Mouse (Mus musculus) forebrain, embryonic 16.5 days (tissue): ENCODE results near the gene Cldn34b1. TPM values are rescaled to one million over a fixed set of nuclear protein-coding genes. Genes with fewer than 3 reads are reported as not detected.
"Not testable (repeated sequence)": the region's sequence is repeated elsewhere in the genome, so short reads cannot be mapped to it uniquely, and the experiment has no call there.

Experiments used
- ATAC-seq: fragments of 200-750 bp; cut with Nextera tagmentation; 2 replicates; pipeline ENCODE4 v1.8.0; 2017; ENCODE audit warnings: mild to moderate bottlenecking, moderate library complexity
- H3K27ac ChIP-seq: fragments of 300-500 bp; sonication (generic); 2 replicates; pipeline ENCODE4 v1.5.1; 2014; ENCODE audit warnings: low read length, control low read depth
- H3K27me3 ChIP-seq: fragments of 300-500 bp; sonication (generic); replicated peaks from 2 replicates; pipeline ENCODE4 v1.6.1; 2014; ENCODE audit warnings: low read length; ENCODE audit not compliant: control insufficient read depth, insufficient read depth
- H3K36me3 ChIP-seq: fragments of 300-500 bp; sonication (generic); 2 replicates; pipeline ENCODE4 v1.6.1; 2014; ENCODE audit not compliant: control insufficient read depth, insufficient read depth
- H3K4me1 ChIP-seq: fragments of 300-500 bp; sonication (generic); replicated peaks from 2 replicates; pipeline ENCODE4 v1.6.1; 2014; ENCODE audit warnings: low read length; ENCODE audit not compliant: control insufficient read depth, insufficient read depth
- H3K4me2 ChIP-seq: fragments of 300-500 bp; sonication (generic); 2 replicates; pipeline ENCODE4 v1.6.1; 2014; ENCODE audit warnings: mild to moderate bottlenecking, low read length, control low read depth
- H3K4me3 ChIP-seq: fragments of 300-500 bp; sonication (generic); replicated peaks from 2 replicates; pipeline ENCODE4 v1.5.1; 2014; ENCODE audit warnings: mild to moderate bottlenecking, low read length, control low read depth
- H3K9ac ChIP-seq: fragments of 300-500 bp; sonication (generic); replicated peaks from 2 replicates; pipeline ENCODE4 v1.6.1; 2014; ENCODE audit warnings: low read depth, low read length, control low read depth
- H3K9me3 ChIP-seq: fragments of 300-500 bp; sonication (generic); 2 replicates; pipeline ENCODE4 v1.6.1; 2016; ENCODE audit warnings: low read length; ENCODE audit not compliant: control insufficient read depth
- WGBS: fragments of 180-500 bp; shearing (Covaris S2); extraction: QIAGEN DNeasy Blood & Tissue Kit; methylation state at CpG from one replicate; pipeline ENCODE4 v1.1.7; 2014; 5-methylcytosine and 5-hydroxymethylcytosine counted together
- polyA plus RNA-seq: library from polyadenylated mRNA; unstranded; fragments of >200 nt; fragmentation: Nextera tagmentation; extraction: Ambion mirVana; gene quantifications from 2 replicates; pipeline ENCODE4 v1.2.1, GENCODE M21; 2015

Cldn34b1 gene
- polyA plus RNA-seq, result not detected in 2 replicates

GRCm38 (mm10) chrX:154890167-154890566, at the start of gene Cldn34b1:
Gene Cldn34b1, minus strand, starts transcription at chrX:154890267.
- WGBS, result 86% methylated on average over 3 of the region's 3 CpGs
- H3K27ac ChIP-seq, H3K4me3 ChIP-seq, H3K4me2 ChIP-seq, H3K27me3 ChIP-seq, H3K4me1 ChIP-seq, H3K9me3 ChIP-seq, ATAC-seq, H3K9ac ChIP-seq, H3K36me3 ChIP-seq: not testable (repeated sequence)

- not testable (repeated sequence) for H3K27me3 ChIP-seq, H3K9ac ChIP-seq, H3K27ac ChIP-seq, H3K4me3 ChIP-seq, H3K36me3 ChIP-seq, H3K9me3 ChIP-seq, H3K4me2 ChIP-seq, ATAC-seq, H3K4me1 ChIP-seq
- WGBS, result 52% methylated on average over 1 of the region's 1 CpGs
Measured at GRCm38 (mm10) chrX:154935887-154936286, 45.8 kb upstream of the Cldn34b1 start, which contains the start of gene Magea6. Gene Magea6, minus strand, starts transcription at chrX:154935987.

Other genes starting within 250 kb of the Cldn34b1 start
- gene Magea6, start 45.7 kb upstream of the Cldn34b1 start, polyA plus RNA-seq, result not detected in 2 replicates
- not detected in 2 replicates for gene Magea3, start 59.2 kb upstream of the Cldn34b1 start, polyA plus RNA-seq
- gene Magea8, start 105.6 kb upstream of the Cldn34b1 start, polyA plus RNA-seq, result not detected in 2 replicates
- not detected in 2 replicates for gene Magea5, start 172.9 kb upstream of the Cldn34b1 start, polyA plus RNA-seq
- not detected in 2 replicates for gene Magea1, start 199.5 kb upstream of the Cldn34b1 start, polyA plus RNA-seq
- gene Magea2, start 203.4 kb upstream of the Cldn34b1 start, polyA plus RNA-seq, result not detected in 2 replicates
- not detected in 2 replicates for gene Cldn34b2, start 238.1 kb upstream of the Cldn34b1 start, polyA plus RNA-seq